Mouse (Mus musculus) MN1 (cell line): ENCODE data around the gene Msi2.

ENCODE experiments used
- DNase-seq: peaks from one replicate; pipeline ENCODE4 v3.0.0-alpha.2; 2016; ENCODE audit warnings: low spot score

The Msi2 gene

GRCm38 (mm10) chr11:88539637-88540478, 178.5 kb downstream of the Msi2 start:
- DNase-seq: peak; percentile 71

- DNase-seq: no peak
These were observed 179.5 kb downstream of the Msi2 start for GRCm38 (mm10) chr11:88538710-88539340.

- DNase-seq: no peak
These were observed 181.0 kb downstream of the Msi2 start for GRCm38 (mm10) chr11:88537344-88537743.

DNA sequence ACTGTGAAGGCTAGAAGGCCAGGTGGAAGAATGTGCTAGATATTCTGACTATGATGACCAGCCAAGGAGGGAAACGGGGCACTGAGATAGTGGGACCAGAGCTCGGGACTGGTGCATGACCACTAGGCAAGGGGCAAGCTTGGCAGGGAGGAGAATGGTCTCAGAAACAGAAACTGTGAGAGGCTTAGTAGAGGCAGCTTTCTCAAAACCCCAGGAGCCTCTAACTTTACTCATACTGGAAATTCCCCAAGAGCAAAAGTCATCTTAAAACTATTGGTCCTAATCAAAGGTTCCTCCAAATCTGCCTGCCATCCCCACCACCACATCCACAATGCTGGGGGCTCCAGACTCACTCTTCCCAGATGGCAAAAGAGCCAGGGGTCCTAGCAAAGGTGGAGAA, 181.5 kb downstream of the Msi2 start:
- DNase-seq: no peak

- no peak for DNase-seq
These were observed 183.9 kb downstream of the Msi2 start for GRCm38 (mm10) chr11:88534331-88534929.

GRCm38 (mm10) chr11:88532016-88532415, 186.3 kb downstream of the Msi2 start:
- no peak for DNase-seq

- no peak for DNase-seq
These were observed 188.3 kb downstream of the Msi2 start for GRCm38 (mm10) chr11:88530032-88530431.

DNA sequence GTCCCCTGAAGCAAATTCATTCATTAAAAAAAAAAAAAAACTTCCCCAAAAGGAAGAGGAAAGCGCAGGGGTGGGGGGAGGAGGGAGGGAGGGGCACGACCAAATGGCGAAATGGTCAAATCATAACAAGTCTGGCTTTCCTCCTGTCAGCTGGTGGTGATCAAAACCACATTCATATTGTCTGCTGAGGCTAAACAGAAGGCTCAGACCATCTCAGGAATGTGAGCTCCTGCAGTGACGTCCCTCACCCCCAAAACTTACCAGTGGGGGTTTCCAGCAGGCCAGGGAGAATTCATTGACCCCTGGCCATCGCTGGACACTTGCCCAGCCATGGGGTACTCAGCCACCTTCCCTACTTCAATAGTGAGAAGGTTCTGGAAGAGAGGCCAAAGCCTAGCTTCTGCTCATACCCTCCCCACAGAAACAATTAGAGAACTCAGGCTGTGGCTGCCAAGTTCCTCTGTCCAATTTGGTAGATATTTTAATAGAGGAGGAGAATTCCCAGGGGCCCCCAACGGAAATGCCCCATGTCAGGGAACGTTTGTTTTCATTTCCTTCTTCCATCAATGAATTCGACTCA, 189.7 kb downstream of the Msi2 start:
- DNase-seq: no peak

DNA sequence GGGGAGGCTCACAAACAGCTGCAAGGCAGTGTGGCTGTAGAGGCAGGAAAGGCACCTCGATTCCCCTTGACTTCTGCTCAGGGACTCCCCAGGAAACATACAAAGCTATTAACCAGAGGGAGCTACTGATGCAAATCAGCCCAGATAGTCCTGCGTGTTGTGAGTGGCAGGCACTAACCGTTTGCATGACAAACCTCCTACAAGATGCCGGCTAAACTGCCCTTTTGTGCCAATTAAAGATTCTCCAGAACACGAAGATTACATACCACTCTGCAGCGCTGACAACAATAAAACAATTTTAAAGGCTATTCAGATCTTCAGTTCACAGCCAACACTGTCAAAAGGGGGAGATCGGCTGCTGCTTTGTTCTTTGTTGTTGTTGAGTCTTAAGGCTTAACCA, 191.6 kb downstream of the Msi2 start:
- DNase-seq: no peak

DNA sequence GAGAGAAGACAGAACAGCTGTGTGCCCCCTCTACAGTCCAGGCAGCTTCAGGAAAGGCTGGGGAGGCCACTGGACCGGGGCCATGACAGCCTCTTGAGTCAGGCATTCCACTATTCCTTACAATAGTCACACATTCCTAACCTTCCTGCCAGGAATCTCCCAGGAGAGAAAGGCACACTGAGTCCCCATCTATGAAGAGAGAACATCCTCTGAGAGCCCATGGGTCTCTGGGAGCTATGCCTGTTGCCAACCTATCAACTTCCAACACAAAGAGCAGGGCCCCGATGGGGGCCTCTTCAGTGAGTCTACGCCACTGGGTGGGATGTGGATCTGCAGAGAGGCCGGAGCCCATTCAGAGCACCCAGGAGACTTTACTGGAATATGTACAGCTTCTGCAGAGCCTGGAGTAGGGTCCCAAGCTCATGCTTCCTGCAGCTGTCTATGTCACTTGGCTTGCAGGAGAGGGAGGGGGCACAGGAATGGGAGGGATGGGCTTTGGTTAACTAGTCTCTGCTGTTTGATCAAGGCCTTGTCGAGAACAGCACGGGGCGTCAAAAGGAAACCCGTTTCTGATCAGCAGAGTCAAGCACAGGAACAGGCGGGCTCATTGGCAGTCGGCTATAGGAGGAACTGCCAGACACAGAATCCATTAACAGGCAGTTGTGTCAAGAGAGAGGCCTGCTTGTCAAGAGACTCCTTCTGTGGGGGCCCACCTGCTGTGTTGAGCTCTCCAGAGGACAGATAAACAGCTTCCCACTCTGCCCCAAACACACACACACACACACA, 193.3 kb downstream of the Msi2 start:
- DNase-seq: peak; percentile 38

GRCm38 (mm10) chr11:88524437-88524789, 193.9 kb downstream of the Msi2 start:
- DNase-seq: no peak

DNA sequence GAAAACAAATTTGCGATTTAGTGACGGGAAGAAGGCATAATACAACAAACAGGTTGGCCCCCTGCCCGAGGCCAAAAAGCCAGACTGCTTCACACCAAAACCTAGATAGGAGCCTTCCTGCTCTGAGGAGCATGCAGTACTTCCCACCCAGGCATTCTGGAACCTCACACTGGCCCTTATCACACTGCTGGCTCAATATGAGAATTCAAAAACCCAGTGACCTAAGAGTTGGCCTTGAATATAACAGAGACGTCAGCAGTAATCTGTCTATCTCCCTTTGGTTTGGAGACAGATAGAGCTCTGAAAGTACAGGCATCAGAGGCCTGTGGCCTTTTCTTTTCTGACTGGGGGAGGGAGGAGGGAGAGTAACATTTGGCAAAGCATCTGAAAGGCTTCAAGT, 194.4 kb downstream of the Msi2 start:
- DNase-seq: peak; percentile 48

GRCm38 (mm10) chr11:88523511-88523910, 194.8 kb downstream of the Msi2 start:
- DNase-seq: peak; percentile 25

- DNase-seq: no peak
These were observed 196.2 kb downstream of the Msi2 start for GRCm38 (mm10) chr11:88522114-88522513.

DNA sequence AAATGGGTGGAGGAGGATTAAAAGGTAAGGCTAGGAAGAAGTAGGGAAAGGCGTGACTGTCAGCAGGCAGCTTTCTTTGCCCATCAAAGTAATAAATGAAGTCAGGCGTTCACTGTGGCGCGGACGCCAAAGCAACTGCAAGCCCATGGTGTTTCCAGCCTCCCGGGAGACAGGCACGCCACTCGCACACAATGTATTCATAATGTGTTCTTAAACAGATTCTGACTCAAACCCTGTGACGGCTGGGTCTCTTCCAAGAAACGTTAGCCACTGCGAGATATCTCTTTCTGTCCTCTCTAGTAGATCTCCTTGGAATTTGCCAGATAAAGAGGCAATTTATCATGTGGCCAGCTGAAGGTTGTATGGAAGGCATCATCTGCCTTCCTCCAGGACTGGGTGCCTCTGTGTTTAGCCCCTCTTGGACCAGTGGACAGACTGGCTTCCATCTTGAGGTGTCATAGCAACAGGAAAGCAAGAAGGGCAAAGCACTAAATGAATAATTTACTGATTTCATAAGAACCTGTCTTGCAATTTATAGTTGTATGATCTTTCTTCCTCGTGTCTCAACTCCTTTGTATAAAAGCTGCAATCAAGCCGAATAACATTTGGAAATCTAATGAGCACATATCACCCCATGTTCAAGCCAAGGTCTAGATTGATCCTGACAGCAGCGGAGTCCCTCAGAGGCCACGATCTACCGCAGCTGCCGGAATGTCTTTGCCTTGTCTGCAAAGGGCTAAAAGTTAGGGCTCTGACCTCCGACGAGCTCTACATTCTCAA, 197.2 kb downstream of the Msi2 start:
- peak; percentile 35 for DNase-seq

DNA sequence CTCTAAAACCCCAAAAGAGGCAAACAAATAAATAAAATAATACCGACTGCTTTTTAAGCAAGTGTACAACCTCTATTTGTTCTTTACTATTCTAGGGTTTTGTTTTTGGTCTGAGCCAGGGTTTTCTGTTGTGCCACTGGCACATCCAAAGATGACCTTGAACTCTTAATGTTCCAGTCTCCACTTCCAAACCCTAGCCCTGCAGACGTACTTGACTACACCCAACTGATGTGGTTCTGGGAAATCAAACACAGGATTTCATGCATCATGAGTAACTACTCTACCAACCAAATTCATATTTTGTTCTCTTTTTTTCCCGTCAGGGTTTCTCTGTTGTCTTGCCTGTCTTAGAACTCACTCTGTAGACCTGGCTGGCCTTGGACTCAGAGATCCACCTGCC, 200.0 kb downstream of the Msi2 start:
- no peak for DNase-seq

DNA sequence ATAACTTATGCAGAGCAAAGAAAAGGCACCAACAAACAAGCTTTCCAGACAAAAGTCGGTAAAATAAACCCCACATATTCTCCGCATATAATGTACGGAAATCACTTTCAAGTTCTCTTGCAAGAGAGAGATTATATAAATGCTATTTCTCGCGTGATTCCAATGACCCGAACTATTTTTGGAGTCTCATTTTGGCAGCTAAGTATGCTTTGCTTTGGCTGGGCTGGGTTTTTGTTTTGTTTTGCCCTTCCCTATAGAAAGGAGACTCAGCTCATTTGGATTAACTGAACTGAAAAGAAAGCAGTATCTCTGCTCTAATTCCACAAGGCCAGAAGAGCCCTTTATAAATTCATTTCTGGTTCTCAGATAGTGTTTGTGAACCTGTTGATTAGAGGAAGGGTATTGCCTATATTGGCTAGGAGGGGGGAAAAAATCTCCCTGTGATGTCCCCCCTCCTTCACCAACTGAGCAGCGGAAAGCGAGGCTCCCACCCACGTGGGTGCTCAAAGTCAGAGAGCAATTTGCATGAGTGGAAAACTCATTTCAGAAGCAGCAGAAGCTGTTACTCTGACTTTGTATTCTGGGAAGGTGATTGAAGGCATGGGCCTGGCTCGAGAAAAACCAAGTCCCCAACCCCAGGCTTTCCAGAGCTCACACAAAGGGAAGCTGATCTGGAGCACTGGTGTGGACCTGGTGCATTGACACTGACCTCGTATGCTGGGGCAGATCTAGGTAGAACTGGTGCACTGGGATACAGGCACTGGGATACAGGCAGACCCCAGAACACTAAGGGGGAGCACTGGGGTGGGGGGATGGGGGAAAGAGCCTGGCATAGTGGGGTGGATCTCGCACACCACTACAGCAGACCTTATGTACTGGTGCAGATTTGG, 201.5 kb downstream of the Msi2 start:
- no peak for DNase-seq

GRCm38 (mm10) chr11:88515736-88516583, 202.4 kb downstream of the Msi2 start:
- no peak for DNase-seq

DNA sequence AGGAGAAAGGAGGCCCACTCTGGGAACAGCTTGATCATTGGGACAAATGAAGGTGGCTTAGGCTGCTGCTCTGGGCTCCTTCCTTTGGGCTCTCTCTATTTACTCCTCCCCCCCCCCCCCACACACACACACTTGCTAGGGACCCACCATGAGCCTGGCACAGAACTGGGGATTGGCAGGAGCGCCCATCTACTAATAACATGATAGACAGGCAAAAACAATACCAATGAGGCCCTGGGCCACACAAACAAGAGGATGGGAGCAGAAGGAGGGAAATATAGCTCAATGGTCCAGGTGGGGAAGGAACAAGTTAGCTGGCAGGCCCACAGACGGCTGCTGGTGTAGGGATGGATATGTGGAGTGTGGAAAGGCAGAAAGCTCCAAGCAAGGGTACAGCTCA, 203.0 kb downstream of the Msi2 start:
- DNase-seq: no peak
